Mouse (Mus musculus) CD4-positive, CD25-positive, alpha-beta regulatory T cell, adult 2 months (primary cell): ENCODE data around the gene Igf2r.

Experiments used
- DNase-seq: peaks from one replicate; pipeline ENCODE4 v3.0.0-alpha.2; 2012; ENCODE audit warnings: low read depth, low spot score

Gene Igf2r

DNA sequence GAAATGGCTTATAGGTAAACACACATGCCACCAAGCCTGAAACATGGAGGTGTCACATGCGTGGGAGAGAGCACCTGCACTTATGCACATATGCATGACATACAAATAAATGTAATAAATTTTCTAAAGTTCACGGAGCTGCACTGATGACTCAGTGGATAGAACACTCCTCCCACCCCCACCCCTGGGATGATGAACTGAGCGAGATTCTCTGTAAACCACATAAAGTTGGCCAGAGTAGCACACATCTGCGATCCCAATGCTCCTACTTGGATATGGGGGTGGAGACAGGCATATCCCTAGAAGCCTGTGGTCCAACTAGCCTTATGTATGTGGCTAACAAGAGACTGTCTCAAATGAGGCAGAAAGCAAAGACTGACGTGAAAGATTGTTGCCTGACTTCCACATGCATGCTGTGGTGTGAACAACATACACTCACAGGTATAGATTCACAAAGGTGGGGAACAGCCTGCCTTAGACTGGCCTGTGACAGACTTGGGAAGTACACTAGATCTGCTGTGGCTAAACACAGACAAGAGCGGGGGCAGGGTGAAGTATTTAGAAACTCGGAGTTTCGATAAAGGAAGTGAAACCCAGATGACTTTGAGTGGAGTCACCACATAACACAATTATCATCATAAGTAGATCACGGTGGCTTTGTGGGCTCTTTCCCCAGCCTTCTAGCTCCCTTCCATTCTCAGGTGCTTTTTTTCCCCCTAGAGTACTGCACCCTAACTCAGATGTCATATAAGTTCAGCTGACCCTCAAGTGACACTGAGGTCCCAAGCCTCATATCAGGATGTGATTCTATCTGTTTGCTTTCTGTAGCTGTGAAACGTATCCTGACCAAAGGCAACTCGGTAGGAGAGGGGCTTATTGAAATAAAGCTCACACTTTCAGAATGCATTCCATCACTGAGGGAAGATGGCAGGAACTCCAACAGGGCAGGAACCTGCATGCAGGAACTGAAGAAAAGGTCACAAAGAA, 13.7 kb upstream of the Igf2r start:
- DNase-seq, result peak; percentile 78

DNA sequence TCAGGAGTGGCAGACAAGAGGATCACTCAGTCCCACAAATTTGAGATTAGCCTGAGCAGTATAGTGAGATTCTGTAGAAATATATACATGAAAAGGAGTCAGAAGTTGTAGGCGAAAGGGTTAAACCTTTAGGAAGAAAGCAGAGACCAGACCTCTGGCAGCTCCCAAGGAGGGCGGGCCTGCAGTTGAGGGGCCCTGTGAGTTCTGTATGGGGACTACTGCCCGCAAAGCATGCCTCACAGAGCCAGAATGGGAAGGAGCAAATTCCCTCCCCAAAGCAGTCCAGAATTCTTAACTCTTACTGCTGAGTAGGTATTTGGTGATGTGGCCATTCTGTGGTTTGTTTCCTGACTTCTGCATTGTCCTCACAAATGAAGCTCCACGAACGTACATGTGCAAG, 11.6 kb upstream of the Igf2r start:
- DNase-seq, result no peak

DNA sequence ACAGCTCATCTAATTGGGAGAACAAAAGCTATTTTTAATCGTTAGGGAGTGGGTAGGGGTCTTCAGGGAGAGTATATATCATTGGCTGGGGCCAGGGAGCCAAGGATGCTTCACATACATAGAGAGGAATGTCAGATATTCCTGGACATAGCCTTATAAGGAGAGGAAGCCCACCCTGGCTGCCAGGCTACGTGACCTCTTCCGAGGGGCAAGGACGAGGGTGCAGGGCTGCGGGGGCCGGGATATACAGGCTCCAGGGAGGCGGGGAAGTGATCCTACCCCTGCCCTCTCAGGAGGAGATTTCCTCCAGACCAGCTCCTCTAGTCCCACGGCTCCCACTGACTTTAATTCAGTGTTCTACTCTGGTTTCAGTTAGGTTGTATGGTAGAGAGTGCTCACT, 10.7 kb upstream of the Igf2r start:
- no peak for DNase-seq

DNA sequence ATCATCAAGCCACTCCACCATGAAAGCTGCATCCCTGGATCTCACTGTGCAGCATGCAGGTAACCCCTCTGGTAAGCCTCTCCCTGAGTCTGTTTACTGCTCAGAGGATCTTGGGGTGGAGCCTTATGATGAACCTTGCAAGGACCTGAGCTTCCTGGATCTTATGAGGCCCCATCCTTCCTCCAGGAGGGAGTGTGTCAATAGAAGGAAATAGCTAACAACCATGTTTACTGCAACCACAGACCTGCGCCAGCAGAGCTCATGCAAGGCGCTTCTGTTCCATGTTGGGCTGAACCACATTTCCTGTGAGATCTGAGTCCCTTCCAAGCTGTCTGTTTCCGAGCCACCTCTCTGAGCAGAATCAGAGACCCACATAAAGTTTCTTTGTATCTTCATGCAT, 10.0 kb upstream of the Igf2r start:
- peak; percentile 71 for DNase-seq

DNA sequence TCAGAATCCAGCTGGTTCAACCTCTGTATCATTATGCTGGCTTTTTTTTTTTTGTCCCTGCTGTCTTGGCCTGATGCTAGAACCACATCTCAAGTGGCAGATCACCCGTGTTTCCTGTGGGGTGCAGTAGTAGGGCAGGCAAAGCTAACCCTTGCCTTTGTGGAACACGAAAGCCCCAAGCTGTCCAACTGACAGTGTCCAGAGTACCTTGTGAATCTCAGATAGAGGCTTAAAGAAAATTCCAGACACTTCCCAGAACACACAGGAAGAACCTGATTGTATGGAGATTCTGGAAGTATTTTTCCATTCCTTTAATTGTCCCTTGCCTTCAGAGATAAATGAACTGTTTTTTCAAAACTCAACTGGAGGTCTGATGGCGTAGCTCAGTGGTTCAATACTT, 4.5 kb upstream of the Igf2r start:
- no peak for DNase-seq

DNA sequence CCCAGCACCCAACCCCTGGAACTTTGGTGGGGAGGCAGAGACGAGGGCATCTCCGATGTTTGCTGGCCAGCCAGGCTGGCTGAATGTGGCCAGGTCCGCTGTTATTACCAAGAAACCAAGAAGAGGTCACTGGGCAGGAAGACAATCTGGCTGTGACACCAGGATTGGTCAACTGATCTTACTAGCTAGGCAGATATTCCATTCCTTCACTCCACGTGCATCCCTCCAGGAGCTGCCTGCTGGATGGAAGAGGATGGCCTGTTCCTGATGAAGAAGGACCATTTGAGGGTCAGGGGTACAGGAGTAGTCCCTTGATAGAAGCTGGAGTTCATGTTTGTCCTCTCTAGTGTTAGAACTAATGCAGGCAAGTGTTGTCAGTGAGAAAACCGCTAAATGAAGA, 1.0 kb upstream of the Igf2r start:
- no peak for DNase-seq

DNA sequence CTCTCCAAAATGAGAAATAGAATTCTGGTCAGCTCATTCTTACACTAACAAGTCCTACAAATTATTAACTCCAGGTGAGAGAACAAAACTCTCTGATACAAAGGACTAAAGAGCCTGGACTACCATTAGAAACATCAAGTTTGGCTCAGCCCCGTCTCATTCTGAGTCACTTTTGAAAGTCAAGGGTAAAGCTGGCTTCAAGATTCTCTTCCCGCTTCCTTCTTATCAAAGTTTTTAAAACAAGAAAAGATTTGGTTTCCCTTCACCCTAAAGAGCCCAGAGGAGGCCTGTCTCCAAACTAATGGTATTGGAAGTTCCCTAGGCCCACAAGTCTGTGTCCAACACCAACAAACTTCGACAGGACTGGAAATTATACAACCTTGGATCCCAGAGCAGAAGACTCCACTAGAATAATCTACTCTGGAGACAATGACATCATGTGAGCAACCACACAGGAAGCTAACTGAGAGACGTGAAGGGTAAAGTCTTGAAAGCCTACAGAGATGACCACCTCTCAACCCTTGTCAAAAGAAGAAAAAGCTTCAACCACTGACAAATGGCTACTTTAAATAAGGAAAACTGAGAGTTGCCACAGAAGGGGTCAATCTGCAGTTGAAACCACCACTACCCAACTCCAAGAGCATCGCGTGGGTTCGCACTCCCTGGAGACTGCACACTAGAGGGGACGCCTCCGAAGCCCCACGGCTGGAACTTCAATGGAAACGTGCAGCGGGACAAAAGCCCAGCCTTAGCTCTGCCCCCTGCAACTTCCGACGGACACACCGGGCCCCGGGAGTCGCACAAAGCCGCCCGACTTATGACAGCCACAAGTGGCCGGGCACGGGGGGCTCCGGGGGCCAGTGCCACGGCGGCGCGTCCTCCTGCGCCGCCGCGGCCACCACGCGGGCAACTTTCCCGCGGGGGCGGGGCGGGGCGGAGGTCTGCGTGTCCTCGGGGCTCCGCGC, 767 bp downstream of the Igf2r start:
- peak; percentile 43 for DNase-seq

DNA sequence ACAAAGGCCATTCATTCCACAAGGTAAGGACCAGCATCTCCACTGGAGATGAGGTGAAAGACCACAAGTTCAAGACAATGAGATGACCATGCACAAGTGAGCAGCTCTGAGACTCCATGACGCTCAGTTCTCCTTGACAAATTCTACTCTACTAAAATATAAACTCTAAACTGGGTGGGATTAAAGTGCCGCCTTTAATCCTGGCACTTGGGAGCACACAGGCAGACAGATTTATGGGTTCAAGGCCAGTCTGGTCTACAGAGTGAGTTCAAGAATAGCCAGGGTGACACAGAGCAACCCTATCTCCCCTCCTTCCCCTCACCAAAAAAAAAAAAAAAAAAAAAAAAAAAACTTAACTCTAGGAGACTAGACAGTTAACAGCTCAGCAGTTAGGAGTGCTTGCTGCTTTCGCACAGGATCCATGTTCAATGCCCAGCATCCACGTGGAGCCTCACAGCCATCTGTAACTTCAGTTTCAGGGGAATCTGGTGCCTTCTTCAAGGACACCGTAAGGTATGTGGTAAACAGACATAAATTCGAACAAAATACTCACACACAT, 2.1 kb downstream of the Igf2r start:
- no peak for DNase-seq

DNA sequence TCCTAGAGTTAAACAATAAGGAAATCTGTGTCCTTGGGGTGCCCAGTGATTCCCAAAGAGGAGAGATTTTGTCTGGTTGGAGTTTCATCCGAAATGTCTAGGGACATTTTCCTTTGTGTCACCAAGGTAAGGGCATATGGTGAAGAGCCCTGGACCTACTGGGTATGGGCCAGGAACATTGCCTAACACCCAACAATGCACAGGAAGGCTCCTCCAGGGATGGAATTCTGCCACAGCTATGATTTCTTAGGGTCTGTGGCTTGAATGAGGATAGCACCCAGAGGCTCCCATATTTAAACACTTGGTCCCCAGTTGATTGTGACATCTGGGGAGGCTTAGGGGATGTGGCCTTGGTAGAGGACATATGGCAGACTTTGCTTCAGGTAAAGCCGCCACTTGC, 6.1 kb downstream of the Igf2r start:
- no peak for DNase-seq

DNA sequence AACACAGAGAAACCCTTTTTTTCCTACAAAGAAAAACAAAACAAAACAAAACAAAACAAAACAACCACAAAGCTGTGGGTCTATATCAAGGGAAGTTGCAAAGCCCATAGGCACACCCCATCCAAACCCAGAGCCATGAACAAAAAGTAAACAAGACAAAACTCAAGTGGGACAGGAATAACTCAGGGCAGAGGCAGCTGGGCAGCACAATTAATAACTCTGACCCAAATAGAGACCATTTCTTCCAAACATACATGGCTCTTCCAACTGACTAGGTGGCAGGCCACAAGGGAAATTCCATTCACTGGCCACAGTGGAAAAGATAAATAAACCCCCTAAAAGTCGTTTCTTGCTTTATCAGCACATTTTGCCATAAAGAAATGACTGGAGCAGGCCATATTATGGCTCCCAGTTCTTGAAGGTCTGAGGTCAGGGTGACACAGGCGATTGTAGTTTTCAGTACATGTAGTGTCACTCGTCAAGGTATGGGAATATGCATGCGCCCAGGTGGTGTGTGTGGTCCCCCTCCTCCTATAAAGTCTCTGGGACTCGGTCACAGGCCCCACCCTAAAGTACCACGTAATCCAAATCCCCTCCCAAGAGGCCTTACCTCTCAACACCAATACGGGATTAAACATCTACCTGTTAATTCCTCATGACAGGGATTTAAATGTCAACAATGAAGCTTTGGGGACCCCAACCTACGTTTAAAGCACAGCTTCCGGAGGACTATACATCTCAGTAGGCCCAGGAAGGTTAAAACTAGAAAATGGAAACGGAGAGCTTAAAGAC, 8.9 kb downstream of the Igf2r start:
- DNase-seq, result no peak

DNA sequence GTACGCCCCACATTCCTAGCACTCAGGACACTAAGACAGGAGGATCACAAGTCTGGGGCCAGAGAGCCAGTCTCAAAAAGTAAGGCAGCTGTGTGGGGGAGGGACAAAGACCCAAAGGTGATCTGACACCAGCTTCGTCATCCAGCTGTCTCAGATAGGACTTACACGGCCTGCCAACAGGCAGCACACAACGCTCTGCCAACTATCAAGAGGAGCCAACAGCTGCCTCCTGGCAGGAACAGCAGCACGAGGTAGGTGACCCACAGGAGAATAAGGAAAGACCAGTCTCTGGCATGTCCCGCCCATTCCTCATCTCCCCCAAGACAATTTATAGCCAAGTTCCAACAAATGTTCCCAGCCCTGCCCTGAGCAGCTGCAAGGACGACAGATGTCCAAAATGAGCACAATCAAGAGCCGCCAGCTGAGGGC, 9.8 kb downstream of the Igf2r start:
- no peak for DNase-seq

DNA sequence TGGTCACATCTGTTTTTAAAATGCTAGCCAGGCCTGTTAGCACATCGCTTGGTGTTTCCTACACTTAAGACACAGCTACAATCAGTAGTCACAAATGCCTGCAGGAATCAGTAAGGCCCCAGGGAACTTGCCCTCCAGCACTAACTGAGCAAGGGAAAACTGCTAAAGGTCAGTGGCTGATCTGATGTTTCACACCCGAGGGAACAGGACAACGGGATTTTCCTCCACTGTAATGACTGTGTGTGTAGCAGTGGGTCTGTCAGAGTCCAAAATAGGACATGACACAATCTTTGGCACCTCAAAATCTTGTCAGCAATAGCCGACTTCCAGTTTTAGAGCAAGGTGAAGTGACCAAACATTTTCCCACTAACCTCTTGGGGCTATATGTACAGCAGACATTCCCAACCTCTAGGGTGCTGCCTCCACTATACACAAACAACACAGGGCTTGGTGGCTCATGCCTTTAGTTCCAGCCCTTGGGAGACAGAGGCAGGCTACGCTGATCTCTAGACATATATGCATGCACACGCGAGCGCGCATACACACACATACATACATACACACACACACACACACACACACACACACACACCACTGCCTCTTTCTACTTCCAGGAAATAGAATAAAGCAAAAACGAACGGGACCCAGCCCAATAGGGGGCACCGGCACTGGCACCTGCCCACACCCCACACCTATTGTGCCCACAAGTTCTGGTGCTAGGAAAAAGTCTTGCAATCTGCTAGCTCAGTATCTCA, 10.6 kb downstream of the Igf2r start:
- peak; percentile 70 for DNase-seq

DNA sequence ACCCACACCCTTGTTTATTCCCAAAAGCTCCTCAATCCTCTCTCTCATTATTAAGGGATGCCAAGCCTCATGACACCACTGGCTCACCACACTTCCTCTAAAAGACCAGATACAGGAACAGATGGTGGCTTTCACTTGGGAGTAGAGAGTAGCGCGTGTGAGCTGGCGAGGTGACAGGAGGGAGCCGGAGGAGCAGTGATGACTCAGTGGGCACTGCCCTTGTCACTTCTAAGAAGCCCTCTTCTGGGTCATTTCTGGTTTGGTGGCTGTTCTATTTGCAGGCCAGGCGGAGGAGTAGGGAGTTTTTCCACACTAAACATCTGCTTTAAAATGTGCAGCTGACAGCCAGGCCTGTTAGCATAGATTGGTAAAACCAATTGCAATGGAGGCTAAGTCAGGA, 11.5 kb downstream of the Igf2r start:
- DNase-seq, result peak; percentile 35

DNA sequence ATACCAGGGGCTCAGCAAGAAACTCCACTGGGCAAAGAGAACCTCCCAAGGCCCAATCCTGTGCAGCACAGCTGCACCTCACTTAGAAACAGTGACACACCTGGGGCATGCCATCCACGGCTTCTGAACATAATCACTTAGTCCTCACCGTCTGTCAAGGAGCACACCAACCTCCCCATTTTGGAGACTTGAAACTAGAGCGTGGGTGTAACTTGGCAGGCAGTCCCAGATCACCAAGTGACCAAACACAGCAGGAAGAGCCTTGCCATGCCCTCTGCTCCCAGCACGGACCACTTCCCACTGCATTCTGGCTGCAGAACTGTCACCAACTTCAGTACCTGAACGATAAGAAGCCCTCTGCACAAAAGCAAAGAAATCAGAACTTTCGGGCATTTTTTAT, 12.3 kb downstream of the Igf2r start:
- no peak for DNase-seq

DNA sequence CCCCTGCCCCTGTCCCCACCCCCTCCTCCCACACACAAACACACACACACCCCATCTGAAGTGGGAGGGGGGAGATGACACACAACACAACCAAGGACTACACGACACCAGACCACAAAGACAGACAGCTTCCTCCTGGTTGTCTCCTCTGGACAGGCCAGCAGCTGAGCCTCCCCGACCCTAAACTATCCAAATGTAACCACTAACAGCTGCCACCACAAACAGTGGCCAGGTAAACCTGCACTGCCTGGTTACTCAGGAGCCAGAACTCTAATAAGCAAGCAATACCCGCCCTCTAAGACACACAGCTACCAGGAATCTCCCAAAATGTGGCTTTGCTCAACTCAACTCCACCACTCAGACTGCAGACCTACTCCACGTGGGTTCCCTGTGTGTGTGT, 13.5 kb downstream of the Igf2r start:
- no peak for DNase-seq

DNA sequence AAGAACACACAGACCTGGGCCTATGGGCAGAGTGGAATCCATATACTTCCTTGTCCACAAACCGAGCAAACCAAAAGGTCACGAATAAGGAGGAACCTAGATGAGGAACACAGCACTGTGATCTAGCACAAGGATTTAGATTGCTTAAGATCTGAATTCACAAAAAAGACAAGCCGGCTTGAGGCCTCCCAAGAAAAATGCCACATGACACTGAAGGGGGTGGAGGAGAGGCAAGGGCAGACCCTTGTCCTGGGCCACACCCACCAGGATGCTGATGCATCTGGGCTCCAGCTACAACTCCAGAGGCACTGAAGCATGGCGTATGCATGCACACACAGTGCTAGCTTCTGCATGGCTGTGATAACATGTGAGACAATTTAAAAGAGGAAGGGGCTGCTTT, 14.3 kb downstream of the Igf2r start:
- no peak for DNase-seq

DNA sequence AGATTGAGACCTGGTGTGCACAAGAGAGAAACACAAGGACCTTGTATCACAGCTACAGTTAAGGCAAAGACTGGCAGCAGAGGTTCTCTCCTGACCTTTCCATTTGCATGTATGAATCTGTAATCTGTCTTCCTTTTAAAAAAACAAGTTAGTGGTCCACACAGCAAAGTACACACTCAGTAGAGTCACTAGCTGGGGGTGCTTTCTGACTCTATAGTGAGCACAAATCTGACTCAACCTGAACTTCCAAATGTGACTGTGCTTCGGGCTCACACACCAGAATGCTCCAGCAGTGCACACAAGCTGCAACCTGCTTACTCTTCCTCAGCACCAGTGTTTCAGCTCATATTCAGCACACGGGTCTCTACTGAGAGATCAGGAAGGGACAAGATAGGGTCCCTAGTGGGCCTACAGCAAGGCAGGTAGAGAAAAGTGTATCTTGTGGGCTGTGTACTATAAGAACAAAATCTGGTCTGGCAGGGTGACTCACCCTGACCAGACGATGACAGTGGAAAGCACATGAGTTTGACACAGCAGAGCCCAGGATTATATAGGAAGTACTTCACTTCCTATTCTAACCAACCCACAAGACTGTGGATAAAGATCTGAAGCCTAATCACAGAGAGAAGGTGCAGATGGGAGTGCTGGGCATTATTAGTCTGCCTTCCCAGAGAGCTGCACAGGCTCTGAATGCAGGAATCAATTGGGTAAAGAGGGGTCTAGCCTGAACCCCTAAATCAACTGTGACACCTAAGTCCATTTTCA, 15.0 kb downstream of the Igf2r start:
- DNase-seq, result peak; percentile 26

DNA sequence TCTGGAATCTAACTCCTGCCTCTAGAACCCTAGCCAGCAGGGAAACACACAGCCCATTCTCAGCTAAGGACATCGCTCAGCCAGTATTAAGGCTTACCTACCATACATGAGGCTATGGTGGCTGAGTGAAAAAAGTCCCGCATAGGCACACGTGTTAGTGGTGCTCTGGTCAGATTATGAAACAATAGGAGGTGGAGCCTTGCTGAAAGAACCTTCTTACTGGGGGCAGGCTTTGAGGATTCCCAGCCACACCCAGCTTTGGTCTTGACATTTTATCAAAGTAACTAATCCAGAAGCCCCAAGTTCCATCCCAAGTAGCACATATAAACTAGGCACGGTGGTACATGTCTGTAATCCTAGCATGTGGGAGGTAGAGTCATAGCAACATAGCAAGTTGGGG, 16.4 kb downstream of the Igf2r start:
- no peak for DNase-seq

DNA sequence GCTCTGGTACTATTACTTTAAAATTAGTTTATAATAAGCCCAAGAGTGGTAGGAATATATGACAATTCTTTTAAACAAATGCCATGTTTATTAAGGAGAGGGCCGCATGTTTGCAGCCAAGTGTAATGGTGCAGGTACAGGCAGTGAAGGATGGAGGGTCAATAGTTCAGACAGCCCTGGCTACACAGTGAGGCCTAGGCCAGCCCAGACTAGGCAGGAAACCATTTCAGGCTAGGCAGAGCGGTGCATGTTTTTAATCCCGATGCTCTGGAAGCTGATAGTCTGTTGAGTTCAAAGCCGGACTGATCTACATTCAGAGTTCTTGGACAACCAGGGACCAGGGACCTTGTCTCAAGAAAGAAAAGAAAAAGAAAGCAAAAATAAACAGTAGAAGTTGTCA, 17.8 kb downstream of the Igf2r start:
- DNase-seq, result no peak

DNA sequence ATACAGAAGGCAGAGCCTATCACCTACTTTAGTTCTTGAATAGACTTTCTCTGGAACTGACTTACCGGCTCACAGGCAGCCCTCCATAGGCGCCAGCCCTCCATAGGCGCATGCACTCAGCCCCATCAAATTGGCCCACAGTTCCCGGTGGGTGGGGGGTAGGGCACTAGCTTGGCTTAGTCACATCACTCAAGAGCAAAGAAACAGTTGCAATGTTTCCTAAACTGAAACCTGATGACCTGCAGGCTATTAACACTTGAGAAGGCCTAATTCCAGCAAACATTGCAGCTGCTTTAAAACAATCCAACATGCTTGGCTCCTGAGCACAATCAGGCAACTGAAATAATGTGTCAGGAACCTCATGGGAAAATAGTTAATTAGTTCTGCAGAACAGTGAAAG, 18.2 kb downstream of the Igf2r start:
- peak; percentile 36 for DNase-seq
